Mouse (Mus musculus): ENCODE data around the gene Slc12a9. TPM values are rescaled to one million over a fixed set of nuclear protein-coding genes. Genes with fewer than 3 reads are reported as not detected.
A peak's percentile ranks its signal among the peaks of the same experiment; 100 is the strongest.
"Not testable (repeated sequence)": the region's sequence is repeated elsewhere in the genome, so short reads cannot be mapped to it uniquely, and the experiment has no call there.

Slc12a9 gene
- total RNA-seq, 2 experiments from 2014 or later: 3.8 to 5.4 TPM

DNA sequence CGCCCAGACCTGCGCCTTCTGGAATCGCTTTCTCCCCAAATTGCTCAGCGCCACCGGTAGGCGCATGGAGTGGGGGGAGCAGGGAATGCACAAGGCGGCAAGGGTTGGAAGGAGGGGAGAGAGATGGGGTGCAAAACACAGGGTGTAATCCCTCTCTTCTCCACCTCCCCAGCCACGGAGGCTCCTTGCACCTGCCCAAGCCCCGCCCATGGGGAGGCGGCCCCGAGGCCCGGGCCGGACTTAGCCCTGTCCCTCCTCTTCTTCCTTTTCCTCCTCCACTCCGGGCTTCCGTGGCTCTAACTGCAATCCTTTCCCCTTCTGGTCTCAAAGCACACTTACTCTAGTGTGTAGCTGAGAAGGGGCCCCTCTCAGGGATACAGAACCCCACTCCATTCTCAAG lies 40.1 kb downstream of the Slc12a9 start:
- peak; percentile 73 to 77 for DNase-seq
- intact Hi-C loops (cut with DNase I): loop anchor here (2.0 to 5.0 kb wide), 2 partner anchors 86 to 209 kb away; partner anchors contain the start of gene Pop7

DNA sequence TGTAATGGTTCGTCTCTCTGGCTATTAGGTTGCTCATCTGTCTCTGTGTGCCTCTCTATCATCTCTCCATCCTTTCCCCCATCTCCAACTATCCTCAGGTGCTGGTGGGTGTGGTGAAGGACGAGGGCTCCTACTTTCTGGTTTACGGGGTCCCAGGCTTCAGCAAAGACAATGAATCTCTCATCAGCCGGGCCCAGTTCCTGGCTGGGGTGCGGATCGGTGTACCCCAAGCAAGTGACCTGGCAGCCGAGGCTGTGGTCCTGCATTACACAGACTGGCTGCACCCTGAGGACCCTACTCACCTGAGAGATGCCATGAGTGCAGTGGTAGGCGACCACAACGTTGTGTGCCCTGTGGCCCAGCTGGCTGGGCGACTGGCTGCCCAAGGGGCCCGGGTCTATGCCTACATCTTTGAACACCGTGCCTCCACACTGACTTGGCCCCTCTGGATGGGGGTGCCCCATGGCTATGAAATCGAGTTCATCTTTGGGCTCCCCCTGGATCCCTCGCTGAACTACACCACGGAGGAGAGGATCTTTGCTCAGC lies 41.9 kb downstream of the Slc12a9 start:
- intact Hi-C loops (cut with DNase I): loop anchor here (2.0 to 5.0 kb wide), 2 partner anchors 23 to 211 kb away; partner anchors contain the start of genes Pop7 and Trip6

DNA sequence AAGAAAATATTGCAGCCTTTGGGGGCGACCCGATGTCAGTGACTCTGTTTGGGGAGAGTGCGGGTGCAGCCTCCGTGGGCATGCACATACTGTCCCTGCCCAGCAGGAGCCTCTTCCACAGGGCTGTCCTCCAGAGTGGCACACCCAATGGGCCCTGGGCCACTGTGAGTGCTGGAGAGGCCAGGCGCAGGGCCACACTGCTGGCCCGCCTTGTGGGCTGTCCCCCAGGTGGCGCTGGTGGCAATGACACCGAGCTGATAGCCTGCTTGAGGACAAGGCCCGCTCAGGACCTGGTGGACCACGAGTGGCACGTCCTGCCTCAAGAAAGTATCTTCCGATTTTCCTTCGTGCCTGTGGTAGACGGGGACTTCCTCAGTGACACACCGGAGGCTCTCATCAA lies 42.7 kb downstream of the Slc12a9 start:
- intact Hi-C loops (cut with DNase I): loop anchor here (2.0 to 5.0 kb wide), 2 partner anchors 24 to 212 kb away; partner anchors contain the start of genes Pop7 and Trip6
- DNase-seq: peak; percentile 70 to 72

More for the DNA sequence above, 41.9 kb downstream of the Slc12a9 start:
- DNase-seq: no peak

DNA sequence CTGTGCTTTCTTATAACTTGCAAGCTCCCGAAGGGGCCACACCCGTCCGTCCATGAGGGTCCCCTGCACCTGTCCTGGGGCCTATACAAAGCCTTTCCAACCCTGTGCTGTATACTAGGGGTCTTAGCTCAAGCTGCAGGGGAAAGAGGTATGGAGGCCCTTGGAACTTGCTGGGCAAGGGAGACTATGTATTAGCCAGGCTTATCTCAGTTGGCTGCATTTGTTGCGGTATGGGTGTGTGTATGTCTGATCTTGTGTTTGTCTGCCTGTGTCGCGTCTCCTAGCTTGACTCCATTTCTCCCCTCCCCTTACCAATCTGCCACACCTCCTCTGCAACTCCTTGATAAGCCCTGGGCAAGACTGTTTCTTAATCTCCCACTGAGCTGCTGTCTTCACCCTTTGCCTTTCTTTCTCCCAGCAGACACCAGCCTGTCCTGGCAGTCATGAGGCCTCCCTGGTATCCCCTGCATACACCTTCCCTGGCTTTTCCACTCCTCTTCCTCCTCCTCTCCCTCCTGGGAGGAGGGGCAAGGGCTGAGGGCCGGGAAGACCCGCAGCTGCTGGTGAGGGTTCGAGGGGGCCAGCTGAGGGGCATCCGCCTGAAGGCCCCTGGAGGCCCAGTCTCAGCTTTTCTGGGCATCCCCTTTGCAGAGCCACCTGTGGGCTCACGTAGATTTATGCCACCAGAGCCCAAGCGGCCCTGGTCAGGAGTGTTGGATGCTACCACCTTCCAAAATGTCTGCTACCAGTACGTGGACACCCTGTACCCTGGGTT lies 43.6 kb downstream of the Slc12a9 start:
- intact Hi-C loops (cut with DNase I): loop anchor here (2.0 to 5.0 kb wide), 2 partner anchors 25 to 213 kb away; partner anchors contain the start of genes Pop7 and Trip6
- DNase-seq: no peak

DNA sequence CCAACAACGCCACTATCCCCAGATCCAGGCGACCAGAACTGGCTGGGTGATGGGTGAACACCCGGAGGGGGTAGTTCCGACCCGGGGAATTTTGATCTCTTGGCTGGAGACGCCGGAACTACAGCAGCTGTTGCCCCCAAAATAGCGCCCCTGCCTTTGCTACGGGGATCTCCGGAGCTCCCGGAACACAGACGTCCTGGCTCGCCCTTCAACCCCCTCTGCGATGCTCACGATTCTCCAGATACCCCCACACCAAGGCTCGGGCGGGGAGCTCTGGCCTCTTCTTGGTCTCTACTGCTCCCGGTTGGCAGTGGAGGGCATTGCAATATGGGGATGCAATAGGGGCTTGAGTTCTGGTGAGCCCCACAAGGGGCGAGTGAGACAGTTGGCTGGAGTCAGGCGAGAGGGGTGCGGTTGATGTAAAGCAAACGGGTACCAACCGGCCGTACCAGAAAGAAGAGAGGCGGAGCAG lies 44.4 kb downstream of the Slc12a9 start:
- intact Hi-C loops (cut with DNase I): no loop called here
- DNase-seq: peak in 1 of 2 experiments; percentile 48

DNA sequence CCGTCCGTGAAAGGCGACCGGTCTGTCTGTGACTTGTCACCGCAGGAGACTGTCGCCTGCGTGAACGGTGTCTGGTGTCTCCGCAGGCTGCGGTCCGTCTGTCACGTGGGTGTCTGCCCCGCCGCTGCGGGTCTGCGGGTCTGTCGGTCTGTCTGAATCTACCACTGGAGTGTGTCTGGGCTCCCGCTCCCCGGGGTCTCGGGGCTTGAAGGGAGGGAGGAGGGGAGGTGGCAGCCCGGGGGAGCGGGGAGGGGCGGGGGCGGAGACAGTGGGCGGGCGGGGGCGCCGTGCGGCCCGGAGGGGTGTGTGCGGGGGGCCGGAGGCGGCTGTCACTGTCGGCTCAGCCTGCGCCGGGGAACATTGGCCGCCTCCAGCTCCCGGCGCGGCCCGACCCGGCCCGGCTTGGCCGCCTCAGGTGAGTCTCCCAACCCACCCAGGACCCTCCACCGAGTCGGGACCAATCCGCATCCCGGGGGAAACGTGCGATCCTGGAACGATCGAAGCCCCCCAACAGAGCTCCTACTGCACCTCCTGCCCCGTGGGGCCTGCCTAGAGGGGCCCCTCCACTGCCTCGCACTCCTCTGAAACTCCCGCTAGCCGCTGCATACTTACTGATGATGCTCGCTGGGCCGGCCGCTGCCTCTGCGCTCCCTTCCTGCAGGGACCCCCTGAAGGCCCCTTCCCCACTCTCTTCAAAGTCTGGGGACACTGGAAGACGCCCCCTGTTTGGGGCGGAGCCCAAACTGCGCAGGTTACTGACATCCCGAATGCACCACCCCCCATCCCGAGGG lies 45.2 kb downstream of the Slc12a9 start:
- intact Hi-C loops (cut with DNase I): loop anchor here (2.0 kb wide), 1 partner anchor 165 kb away; no protein-coding TSS in a partner anchor
- DNase-seq: peak; percentile 29 to 38

DNA sequence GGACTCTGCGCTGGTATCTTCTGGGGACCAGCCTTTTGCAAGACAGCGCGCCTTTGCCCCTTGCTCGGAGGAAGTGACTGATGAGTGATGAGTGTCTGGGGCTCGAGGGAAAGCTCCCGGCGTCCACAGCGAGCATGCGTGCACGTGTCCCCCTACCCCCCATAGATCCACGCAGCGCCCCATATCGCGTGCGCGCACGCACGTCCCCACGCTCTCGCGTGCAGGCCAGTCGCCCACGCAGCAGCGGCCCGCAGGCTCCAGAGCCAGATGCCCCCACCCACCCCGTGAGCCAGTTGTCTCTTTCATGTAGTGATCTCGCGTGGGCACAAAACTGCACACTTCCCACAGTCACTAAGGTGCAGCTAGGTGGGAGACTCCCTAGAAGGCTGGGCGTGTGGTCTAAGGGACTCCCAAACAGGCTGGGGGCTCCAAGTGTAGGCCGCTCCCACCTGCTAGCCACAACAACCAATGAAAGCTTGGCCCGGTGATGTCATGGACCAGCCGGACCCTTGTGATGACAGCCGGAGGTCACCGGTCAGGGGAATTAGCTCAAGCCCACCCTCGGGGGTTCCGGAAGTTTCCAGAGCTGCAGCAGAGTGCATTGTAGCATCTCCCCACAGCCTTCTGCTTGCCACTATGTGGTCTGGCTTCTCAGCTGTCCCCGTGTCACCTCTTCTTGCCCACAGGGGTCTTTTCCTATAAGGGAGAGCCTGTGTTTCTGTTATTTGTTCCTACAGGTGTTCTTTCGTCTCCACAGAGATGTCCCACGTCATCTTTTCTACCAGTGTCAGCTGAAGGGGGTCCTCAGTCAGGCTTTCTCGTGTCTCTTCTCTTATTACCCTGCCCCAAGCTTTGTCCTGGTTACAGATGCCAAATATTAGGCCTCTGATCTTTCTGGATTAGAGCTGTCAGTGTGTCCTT lies 46.1 kb downstream of the Slc12a9 start, which contains the start of gene Ache:
Gene Ache, plus strand, starts transcription at position 488 of the 921 bp plus-strand sequence.
- intact Hi-C loops (cut with DNase I): loop anchor here (2.0 kb wide), 1 partner anchor 164 kb away; no protein-coding TSS in a partner anchor
- peak in 1 of 2 experiments; percentile 32 for DNase-seq

DNA sequence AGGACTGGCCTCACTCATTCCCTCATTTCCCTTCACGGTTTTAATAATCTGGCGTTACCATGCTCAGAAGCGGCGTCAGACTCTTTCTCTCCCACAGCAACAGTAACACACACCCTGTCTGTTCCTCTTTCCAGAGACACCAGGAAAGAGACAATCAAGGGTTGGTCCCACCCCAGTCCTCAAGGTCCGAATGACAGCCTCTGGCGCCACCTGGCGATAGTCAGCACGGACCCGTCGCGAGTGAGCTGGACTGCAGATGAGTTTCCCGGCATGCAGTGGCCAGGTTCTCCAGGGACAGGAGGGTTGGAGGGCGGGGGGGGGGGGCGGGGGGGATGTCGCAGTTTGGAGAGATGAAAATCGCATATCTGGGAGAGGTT lies 46.8 kb downstream of the Slc12a9 start:
- DNase-seq: peak; percentile 92 to 95
- intact Hi-C loops (cut with DNase I): loop anchor here (1.0 to 2.0 kb wide), 2 partner anchors 155 to 164 kb away; no protein-coding TSS in a partner anchor

DNA sequence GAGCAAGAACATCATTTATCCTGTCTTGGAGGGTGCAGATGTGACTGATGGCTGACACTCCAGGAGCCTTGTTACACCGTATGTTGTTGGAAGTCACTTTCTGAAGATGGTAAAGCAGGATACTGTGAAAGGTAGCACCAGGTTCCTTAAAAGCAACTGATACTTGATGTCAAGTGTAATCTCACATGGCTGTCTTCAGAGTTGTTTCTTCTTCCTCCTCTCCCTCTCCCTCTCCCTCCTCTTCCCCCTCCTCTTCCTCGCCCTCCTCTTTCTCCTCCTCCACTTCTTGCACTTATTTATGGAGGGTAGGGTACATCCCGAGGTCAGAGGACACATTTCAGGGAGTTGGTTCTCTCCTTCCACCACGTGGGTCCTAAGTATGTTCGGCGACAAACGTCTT lies 47.4 kb downstream of the Slc12a9 start:
- intact Hi-C loops (cut with DNase I): loop anchor here (1.0 to 2.0 kb wide), 2 partner anchors 155 to 163 kb away; no protein-coding TSS in a partner anchor

DNA sequence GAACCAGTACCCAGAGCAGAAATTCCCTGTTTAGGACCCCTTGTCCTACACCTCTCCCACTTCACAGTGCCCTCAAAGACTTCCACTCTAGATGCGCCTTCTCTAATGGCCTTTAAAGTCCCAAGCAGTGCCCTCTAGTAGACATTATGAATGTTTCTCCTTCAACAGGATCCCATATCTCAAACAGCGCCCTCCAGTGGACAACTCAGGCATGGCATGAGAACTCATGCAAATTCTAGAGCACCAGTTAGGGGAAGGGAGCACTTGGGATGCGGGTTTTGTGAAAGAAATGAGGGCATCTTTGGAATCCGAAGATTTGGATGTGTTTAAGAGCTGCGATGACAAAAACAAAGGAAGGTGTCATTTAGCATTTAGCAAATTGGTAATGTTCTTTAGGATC lies 48.4 kb downstream of the Slc12a9 start:
- intact Hi-C loops (cut with DNase I): no loop called here
- peak in 1 of 2 experiments; percentile 65 for DNase-seq

More for the DNA sequence above, 47.4 kb downstream of the Slc12a9 start:
- no peak for DNase-seq

DNA sequence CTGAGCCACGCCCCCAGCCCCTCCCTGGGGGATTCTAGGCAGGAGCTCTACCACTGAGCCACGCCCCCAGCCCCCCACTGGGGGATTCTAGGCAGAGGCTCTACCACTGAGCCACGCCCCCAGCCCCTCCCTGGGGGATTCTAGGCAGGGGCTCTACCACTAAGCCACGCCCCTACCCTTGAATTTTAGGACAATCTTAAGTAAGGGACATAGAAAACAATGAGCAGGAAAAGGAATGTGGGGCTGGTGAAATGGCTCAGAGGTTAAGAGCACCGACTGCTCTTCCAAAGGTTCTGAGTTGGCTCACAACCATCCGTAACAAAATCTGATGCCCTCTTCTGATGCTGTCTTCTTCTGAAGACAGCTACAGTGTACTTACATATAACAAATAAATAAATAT lies 49.0 kb downstream of the Slc12a9 start:
- intact Hi-C loops (cut with DNase I); DNase-seq: not testable (repeated sequence)

DNA sequence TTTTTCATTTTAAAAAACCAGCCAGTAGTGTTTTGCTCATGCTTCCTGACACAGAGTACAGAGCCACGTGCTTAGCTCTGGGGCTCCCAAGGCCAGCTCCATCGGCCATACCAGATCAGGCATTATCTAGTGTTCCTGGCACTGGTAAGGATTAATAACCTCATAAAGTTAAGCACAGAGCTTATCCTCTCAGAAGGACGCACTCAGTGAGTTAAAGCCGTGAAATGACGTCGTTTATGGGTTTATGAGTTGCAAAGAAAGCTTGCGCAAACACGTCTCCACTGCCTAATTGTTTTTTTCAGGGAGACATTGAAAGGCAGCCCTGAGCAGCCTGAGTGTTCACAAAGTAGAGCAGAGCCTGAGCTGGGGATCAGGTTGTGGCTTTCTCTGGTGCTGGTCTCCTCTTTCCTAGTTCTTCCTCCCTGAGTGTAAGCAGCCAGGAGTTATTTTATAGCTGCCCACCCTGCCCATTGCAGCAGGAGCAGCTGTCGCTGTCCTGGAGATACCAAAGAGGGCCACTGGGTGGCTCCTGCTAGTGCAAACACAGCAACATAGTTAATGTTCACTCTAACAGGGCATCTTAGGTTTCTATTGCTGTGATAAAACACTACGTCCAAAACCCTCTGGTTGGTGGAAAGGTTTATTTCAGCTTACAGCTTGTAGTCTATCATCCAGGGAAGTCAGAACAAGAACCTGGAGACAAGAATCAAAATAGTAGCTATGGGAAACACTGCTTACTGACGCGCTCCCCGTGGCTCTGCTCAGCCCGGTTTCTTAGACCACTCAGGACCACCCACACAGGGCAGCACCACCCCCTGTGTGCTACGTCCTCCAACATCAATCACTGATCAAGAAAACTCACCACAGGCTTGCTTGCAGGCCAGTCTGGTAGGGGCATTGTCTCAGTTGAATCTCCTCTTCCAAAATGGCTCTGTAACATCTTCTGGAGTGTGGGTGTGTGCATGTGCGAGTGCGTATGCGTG lies 55.7 kb downstream of the Slc12a9 start:
- intact Hi-C loops (cut with DNase I): no loop called here
- peak in 1 of 2 experiments; percentile 38 for DNase-seq

DNA sequence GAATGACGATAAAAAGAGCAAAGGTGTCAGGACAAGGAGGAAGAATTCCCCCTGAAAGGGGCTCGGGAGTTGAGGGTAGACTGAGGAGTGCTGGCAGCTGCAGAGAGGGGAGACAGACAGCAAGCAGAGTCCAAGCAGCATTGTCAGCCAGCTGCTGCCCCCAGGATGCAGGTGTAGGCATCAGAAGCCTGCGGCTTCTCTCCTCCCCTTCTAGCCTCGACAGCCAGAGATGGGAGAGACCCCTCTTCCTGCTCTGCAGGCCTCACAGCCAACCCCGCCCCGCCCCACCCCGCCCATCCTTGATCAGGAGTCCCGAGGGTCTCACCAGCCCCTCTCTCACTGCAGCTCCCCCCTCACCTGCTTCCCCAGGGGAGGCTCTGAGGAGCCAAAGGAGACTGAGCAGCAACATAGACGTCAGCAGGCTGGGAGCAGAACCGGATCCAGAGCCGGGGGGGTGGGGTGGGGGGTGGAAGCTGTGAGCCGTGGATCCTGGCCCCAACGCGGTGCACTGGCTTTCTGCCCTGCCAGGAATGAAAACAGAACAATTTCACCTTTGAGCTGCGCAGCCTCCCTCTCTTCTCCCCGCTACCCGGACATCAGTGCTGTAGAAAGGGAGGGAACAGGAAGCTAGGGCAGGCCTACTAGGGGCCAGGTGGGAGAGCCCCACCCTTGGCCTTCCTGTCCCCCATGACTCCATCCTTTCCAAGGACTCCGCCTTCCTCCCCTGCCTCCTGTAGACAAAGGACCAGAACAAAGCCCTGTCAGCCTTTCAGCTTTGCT lies 65.1 kb downstream of the Slc12a9 start:
- intact Hi-C loops (cut with DNase I): no loop called here
- peak; percentile 31 to 36 for DNase-seq

DNA sequence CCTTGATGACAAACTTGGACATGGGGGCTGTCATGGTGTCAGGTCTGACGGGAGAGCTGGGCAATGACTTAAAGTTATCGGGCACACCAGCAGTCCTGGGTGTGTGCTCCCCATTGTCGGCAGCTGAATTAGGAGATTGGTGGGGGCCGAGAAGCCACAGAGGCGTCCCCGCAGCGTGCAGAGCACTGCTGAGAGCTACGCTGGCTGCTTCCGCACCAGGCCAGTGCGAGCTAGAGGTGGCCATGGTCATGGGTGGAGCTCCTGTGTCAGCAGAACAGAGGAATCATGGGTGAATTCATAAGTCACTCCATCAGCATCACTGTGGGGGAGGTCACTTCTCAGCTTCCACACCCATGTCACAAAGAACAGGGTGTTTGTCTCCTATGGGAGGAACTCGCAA lies 68.6 kb downstream of the Slc12a9 start:
- no peak for DNase-seq
- intact Hi-C loops (cut with DNase I): no loop called here
